Mouse (Mus musculus) megakaryocyte, embryonic 14.5 days (primary cell): ENCODE measurements at regions not wholly inside any gene's neighbourhood (a gene's known extent, or its start where the extent isn't known, plus 50 kb on each side); places are given as distances from the start of the nearest gene placed in this dataset.

Experiments used
- H3K27me3 ChIP-seq: replicated peaks from 2 replicates; pipeline ENCODE3; 2012; ENCODE audit warnings: inconsistent platforms
- H3K36me3 ChIP-seq: replicated peaks from 2 replicates; pipeline ENCODE3; 2012; ENCODE audit warnings: low read length, inconsistent platforms, mixed read lengths
- H3K4me1 ChIP-seq: 2 replicates; pipeline ENCODE4 v1.6.1; 2012; ENCODE audit warnings: inconsistent platforms
- H3K4me3 ChIP-seq: replicated peaks from 2 replicates; pipeline ENCODE3; 2012; ENCODE audit warnings: moderate library complexity, mild to moderate bottlenecking, inconsistent platforms
- H3K9me3 ChIP-seq: 2 replicates; pipeline ENCODE4 v1.6.1; 2012; ENCODE audit warnings: inconsistent platforms
- FLI1 ChIP-seq: IDR thresholded peaks from 2 replicates; pipeline ENCODE4 v1.6.1; 2012; ENCODE audit warnings: low read length, inconsistent platforms, mixed read lengths
- GATA1 ChIP-seq: IDR thresholded peaks from 3 replicates; pipeline ENCODE4 v1.6.1; 2012; ENCODE audit warnings: mixed read lengths, low read length, inconsistent platforms, borderline replicate concordance

DNA sequence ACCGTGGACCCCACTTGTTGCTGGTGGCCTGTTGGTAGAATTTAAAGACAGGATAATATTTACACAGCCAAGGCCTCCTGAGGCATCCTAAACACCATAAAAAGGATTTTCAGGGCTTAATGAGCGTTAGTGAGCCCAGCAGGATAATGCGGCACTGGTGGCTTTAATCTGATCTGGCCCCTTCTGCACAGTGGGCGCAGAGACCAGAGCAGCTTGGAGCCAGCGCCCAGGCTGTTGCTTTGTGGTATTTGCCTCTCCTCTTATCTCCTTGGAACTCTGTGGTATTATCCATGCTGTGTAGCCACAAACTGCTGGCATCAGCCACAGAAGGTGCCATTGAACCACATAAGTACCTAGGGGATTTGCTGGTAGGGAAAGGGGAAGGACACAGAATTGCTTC is 90.1 kb downstream of the Gm26897 start:
- H3K9me3 ChIP-seq: no peaks in the 10 kb centered on the region
- no peaks in the 10 kb centered on the region for H3K36me3 ChIP-seq
- TF ChIP-seq GATA1: no peak
- TF ChIP-seq FLI1: no peak

DNA sequence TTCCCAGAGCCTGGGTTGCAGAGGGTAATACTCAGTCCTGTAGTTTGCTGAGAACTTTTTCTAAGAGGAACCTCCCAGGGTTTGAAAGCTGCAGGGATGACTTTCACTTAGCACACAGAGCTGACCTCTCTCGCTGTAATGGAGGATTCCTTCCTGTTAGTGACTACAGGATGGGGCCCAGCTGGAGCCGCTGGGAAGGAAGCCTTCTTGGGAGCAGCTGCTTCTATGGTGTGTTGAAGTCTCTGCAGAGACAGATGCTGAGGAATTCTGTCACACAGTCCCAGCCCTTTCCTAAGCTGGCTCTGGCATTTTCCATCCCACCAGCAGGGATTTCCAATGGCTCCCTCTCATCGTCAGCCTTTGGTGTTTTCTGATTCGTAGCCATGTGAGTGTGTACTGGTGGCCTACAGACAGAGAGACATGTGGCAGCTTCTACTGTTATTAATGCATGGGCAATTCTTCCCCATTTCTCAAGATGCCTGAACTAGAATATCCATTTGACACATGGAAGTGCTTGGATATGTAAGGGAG is 90.9 kb downstream of the Gm26897 start:
- H3K4me1 ChIP-seq: no peaks in the 10 kb centered on the region
- no peaks in the 10 kb centered on the region for H3K36me3 ChIP-seq
- TF ChIP-seq GATA1 (no peak), FLI1 (no peak)
- H3K27me3 ChIP-seq: peaks cover 18% of the 10 kb centered on the region
- H3K9me3 ChIP-seq: no peaks in the 10 kb centered on the region
- no peak overlapping the region for H3K4me3 ChIP-seq

More for the DNA sequence above, 90.1 kb downstream of the Gm26897 start:
- Histone ChIP-seq H3K4me3 (no peak overlapping the region), H3K27me3 (peaks cover 18% of the 10 kb centered on the region), H3K4me1 (no peaks in the 10 kb centered on the region)

DNA sequence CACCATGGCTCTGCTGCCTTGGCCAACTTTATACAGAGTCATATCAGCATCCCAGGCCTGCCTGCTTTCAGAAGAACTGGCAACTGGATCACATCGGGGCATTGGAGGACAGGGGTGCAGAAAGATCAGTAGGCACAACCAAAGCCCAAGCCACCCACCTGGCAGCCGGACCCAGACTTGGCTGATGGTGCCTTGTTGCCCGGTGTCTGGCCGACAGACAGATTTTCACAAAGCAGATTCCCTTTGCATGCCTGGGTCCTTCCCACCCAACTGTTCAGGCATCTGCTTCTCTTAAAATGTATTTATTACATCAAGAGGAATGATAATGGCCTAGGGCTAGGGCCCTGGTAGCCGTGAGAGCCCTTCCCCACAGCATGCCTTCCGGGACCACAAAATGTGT is 96.2 kb downstream of the Gm26897 start:
- Histone ChIP-seq H3K36me3 (no peaks in the 10 kb centered on the region), H3K27me3 (peaks cover 6% of the 10 kb centered on the region), H3K4me3 (no peak overlapping the region), H3K9me3 (no peaks in the 10 kb centered on the region; the same call in 1 of the 2 replicates), H3K4me1 (no peaks in the 10 kb centered on the region)
- no peak for TF ChIP-seq GATA1
- no peak for TF ChIP-seq FLI1

DNA sequence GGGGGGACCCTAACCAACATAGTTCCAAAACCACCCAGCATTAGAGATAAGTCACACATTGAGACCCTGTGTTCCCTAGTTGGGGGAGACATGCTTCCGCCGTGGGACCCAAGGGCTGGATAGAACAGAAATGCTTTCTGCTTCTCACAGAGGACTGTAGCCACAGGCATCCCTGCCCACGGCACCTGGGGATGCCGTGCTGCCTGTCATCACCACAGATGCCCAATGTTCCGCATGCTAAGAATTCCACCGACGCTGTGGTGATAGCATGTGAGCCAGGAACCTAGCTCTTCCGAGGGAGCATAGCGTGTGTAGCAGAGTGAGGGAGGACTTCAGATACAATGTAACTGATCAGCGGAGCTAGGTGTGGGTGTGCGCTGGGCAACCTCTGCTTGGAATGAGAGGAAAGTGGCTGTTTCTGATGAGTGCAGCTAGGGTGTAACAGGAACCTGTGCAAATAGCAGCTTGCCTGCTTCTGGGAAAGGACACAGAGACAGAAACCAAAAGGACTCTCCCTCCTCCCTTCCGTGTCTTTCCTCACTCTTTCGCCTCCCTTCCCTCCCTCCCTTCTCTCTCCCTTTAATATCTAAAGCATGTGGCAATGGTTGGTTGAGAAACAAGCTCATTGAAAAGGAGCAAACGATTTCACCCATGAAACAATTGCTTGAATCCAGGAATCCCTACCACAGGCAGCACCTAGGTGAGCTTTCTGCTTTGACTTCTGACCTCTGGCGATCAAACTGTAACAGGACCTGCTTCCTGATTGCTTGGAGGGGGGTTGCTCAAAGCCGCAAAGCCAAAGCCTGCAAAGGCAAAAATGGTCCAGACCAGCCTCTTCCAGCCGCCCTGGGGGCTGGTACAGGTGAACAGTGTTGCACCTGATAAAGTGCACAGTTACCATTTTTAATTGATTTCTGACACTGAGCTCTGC is 102.3 kb downstream of the Gm26897 start:
- no peak overlapping the region for H3K4me3 ChIP-seq
- H3K27me3 ChIP-seq: peaks cover 24% of the 10 kb centered on the region
- H3K9me3 ChIP-seq: no peaks in the 10 kb centered on the region; the same call in 1 of the 2 replicates
- TF ChIP-seq FLI1 (no peak), GATA1 (no peak)
- no peaks in the 10 kb centered on the region for H3K4me1 ChIP-seq
- no peaks in the 10 kb centered on the region for H3K36me3 ChIP-seq

DNA sequence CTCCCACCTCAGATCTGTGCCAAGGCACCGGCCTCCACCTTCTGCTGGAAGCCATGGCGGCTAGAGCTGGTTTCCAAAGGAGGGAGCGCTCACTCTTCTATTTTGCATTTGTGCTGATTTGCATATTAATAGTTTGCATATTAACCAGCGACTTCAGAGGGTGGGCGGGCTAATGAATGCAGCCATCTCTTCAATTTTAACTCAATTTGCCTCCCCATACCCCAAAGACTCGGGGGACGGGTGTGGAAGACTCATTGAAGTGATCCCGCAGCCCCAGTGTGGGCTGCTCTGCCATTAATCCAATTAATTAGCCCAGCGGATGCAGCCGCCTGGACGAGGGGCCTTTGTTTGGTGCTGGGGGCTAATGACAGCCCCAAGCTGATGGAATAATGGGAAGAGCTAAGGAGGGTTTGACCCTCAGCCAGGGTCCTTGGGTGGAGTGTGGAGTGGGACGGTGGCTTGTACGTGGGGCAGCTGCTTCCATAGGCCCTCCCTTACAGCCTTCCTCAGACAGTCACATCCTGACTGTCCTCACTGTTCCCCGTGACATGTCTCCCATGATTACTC is 103.0 kb downstream of the Gm26897 start:
- no peak overlapping the region for H3K4me3 ChIP-seq
- no peaks in the 10 kb centered on the region; the same call in 1 of the 2 replicates for H3K9me3 ChIP-seq
- H3K4me1 ChIP-seq: no peaks in the 10 kb centered on the region
- TF ChIP-seq GATA1 (no peak), FLI1 (no peak)
- no peaks in the 10 kb centered on the region for H3K36me3 ChIP-seq
- H3K27me3 ChIP-seq: peaks cover 24% of the 10 kb centered on the region

DNA sequence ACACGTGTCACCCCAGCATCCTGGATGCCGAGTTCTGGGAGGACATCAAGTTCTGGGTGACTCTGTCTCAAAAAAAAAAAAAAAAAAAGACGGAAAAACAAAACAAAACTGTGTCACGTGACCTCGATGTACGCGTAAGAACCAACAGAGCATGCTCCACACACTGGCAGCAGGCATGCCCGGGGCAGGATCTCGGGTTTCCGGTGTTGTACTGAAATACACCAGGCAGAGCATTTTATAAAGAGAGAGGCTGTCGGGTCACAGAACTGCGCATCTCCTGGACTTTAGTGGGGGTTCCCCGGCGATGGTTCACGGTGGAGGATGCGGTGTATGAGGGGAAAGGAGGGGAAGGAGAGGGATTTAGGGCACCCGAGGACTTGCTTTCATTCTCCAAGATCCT is 108.7 kb downstream of the Gm26897 start:
- no peak overlapping the region for H3K4me3 ChIP-seq
- H3K27me3 ChIP-seq: peaks cover 15% of the 10 kb centered on the region
- H3K9me3 ChIP-seq: no peaks in the 10 kb centered on the region
- peaks cover 6% of the 10 kb centered on the region; the same call in 1 of the 2 replicates for H3K4me1 ChIP-seq
- TF ChIP-seq FLI1: no peak
- no peak for TF ChIP-seq GATA1
- no peaks in the 10 kb centered on the region for H3K36me3 ChIP-seq

DNA sequence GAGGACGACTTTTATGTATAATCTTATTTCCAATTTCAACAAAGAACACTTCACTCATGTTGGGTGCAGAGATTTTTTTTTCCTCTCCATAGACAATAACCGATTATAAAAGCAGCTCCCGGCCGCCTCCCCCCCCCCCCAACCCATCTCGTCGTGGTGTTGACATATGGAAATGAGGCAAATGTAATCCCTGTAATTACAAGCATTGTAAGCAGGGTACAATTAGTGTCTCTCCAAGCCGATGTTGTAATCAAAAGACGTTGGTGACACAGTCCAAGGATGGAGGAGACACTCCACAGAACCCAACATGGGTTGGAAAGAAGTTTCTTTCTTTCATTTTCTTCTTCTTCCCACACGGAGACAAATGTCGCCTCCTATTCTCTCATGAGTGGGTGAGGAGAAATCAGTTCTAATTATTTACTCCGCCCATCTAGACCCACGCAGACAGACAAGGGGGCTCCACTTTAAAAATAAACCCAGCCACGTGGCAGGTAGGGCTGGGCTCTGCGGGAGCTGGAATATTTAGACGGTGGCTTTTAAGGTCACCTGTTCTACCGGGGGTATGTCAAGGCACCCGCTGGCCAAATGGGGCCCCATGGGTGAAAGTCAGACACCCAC is 110.0 kb downstream of the Gm26897 start:
- Histone ChIP-seq H3K27me3 (peaks cover 15% of the 10 kb centered on the region), H3K36me3 (no peaks in the 10 kb centered on the region), H3K9me3 (peaks cover 3% of the 10 kb centered on the region), H3K4me1 (peaks cover 6% of the 10 kb centered on the region; the same call in 1 of the 2 replicates), H3K4me3 (no peak overlapping the region)
- TF ChIP-seq GATA1: no peak
- TF ChIP-seq FLI1: no peak

DNA sequence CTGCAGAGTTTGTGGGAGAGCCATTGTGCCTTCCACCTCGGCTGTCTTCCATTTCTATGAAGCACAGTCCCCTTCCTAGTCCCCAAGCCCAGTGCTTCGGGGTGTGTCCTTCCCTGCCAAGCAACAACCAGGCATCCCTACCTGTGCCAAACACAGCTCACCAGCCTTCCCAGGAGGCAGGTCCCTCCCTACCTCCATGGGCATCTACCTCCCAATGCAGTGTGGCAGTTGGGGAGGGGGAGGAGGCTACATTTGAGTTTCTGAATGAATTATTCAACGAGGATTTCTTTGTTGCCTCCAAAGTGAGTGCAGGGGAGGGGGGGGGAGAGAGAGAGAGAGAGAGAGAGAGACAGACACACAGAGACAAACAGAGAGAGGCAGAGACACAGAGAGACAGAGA is 110.8 kb downstream of the Gm26897 start:
- Histone ChIP-seq H3K36me3 (no peaks in the 10 kb centered on the region), H3K4me1 (peaks cover 6% of the 10 kb centered on the region; the same call in 1 of the 2 replicates), H3K27me3 (peaks cover 15% of the 10 kb centered on the region), H3K4me3 (no peak overlapping the region), H3K9me3 (peaks cover 10% of the 10 kb centered on the region)
- TF ChIP-seq GATA1 (no peak), FLI1 (no peak)

DNA sequence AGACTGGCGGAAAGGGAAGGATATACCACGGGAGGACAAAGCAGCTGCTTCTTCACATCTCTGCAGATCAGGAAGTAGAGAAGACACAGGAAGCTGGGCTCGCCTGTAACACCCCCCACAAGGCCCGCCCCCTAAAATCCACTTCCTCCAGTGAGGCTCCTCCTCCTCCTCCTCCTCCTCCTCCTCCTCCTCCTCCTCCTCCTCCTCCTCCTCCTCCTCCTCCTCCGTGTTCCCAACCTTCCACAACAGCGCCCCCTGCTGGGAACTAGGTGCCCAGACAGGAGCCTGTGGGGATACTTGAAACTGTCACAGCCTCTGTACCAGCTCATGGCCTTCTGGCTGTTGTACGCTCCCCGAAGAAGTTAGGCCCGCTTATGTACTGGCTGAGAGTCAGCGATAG is 115.2 kb downstream of the Gm26897 start:
- H3K9me3 ChIP-seq: peaks cover 11% of the 10 kb centered on the region
- H3K4me1 ChIP-seq: no peaks in the 10 kb centered on the region
- H3K4me3 ChIP-seq: no peak overlapping the region
- peaks cover 14% of the 10 kb centered on the region for H3K27me3 ChIP-seq
- TF ChIP-seq GATA1 (no peak), FLI1 (no peak)
- H3K36me3 ChIP-seq: no peaks in the 10 kb centered on the region

DNA sequence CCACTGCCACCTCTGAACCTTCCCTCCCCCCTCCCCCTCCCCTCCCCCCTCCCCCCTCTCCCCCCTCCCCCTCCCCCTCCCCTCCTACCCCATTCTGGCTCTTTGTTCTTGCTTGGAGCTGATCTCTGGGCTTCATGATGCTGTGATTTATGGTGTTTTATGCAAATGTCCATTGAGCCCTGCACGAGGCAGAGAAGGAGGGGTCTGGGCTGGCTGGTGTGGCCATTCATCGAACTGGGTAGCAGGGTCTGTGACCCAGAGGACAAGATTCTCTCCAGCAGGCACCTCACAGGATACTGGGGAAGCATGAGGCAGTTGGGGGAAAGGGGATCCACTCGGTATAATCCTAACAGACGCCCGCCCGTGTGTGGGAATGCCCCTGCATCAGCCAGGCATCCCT is 119.0 kb downstream of the Gm26897 start:
- no peaks in the 10 kb centered on the region for H3K36me3 ChIP-seq
- no peaks in the 10 kb centered on the region for H3K4me1 ChIP-seq
- TF ChIP-seq FLI1 (no peak), GATA1 (no peak)
- peaks cover 8% of the 10 kb centered on the region for H3K27me3 ChIP-seq
- H3K4me3 ChIP-seq: no peak overlapping the region
- peaks cover 11% of the 10 kb centered on the region for H3K9me3 ChIP-seq
